Mouse (Mus musculus): Measurements from ENCODE around the gene Ccn1. TPM values are rescaled to one million over a fixed set of nuclear protein-coding genes. Genes with fewer than 3 reads are reported as not detected.
A peak's percentile ranks its signal among the peaks of the same experiment; 100 is the strongest.

Ccn1 gene
- polyA plus RNA-seq, 1 experiment from 2014 or later = 9.1 TPM

DNA sequence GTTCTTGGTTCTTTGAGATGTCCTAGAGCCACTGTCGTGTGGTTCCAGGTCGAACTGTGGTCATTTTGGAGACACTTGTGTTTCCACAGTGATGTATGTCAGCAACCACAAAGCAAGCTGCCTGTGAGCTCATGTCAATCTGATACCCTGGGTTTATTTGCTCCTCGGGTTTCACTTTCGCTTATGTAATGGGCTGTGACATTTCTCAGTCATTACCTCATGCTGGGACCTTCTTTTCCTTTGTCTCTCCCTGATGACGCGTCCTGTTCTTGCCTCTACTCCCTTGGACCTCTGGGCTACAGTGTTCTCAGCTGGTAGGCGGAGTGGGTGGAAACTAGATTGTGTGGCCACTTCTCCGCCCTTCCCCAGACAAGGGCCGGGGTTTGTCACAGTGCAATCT is 31.5 kb downstream of the Ccn1 start:
- Histone ChIP-seq H3K4me2 (ENCODE audit: low read depth, low read length) (no peak overlapping the region), H3K4me3 (ENCODE audit: low read depth, low read length) (no peak overlapping the region), H3K9me3 (replicated peaks; ENCODE audit: control insufficient read depth, low read length) (no peaks in the 10 kb centered on the region), H3K4me1 (ENCODE audit: control insufficient read depth, low read depth, low read length) (no peaks in the 10 kb centered on the region; the same call in 1 of the 2 replicates), H3K36me3 (ENCODE audit: control insufficient read depth, insufficient read depth) (no peaks in the 10 kb centered on the region), H3K27ac (ENCODE audit: low read length) (no peak overlapping the region), H3K9ac (ENCODE audit: low read depth, low read length) (no peak overlapping the region), H3K27me3 (ENCODE audit: control insufficient read depth, insufficient read depth, low read depth, low read length) (no peaks in the 10 kb centered on the region)
- no peak for ATAC-seq (ENCODE audit: low read depth)
- 44% methylated on average over 9 of the region's 9 CpGs for WGBS (ENCODE audit: insufficient replicate concordance)

DNA sequence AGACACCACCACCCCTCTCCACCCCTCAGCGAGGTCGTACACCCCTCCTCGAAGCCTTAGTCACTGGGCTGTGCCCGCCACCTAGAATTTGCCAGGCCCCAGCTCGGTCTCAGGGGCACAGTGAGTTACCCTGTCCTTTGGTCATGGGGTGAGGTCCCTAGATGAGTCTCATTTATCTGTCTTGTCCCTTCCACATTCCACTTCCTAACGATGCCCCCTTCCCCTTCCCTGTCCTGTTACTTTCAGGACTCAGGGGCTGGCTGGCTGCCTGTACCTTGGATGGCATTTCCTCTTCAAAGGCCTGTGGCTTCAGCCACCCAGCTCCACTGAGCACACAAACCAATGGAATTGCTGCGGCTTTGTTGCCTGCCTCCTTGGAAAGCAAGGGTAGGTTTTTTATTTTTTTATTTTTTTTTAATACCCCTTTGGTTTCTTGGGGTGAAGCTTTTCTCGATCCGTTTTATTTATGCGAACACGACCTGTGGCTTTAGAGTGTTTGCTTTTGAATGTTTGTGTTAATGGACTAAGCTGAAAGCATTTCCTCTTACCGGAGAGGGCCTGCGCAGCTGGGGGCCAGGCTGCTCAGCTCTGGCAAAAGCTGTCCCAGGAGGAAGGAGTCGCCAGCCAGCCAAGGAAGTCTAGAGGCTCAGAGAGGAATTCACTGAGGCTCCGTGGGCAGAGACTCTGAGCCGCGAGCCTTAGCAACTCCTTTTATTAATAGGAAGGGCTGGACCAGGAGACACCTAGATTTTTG is 35.2 kb downstream of the Ccn1 start:
- 0 out of 2 replicates have a peak, but pooled peaks have one; percentile 19 for ATAC-seq (ENCODE audit: low read depth)
- 17% methylated on average over 17 of the region's 17 CpGs for WGBS (ENCODE audit: insufficient replicate concordance)
- Histone ChIP-seq H3K36me3 (ENCODE audit: control insufficient read depth, insufficient read depth) (no peaks in the 10 kb centered on the region), H3K4me3 (ENCODE audit: low read depth, low read length) (no peak overlapping the region), H3K4me2 (ENCODE audit: low read depth, low read length) (peak overlapping the region; percentile 8; the same call in 1 of the 2 replicates), H3K9me3 (replicated peaks; ENCODE audit: control insufficient read depth, low read length) (no peaks in the 10 kb centered on the region), H3K9ac (ENCODE audit: low read depth, low read length) (no peak overlapping the region; the same call in 1 of the 2 replicates), H3K27ac (ENCODE audit: low read length) (no peak overlapping the region), H3K4me1 (ENCODE audit: control insufficient read depth, low read depth, low read length) (no peaks in the 10 kb centered on the region; the same call in 1 of the 2 replicates), H3K27me3 (ENCODE audit: control insufficient read depth, insufficient read depth, low read depth, low read length) (no peaks in the 10 kb centered on the region)

DNA sequence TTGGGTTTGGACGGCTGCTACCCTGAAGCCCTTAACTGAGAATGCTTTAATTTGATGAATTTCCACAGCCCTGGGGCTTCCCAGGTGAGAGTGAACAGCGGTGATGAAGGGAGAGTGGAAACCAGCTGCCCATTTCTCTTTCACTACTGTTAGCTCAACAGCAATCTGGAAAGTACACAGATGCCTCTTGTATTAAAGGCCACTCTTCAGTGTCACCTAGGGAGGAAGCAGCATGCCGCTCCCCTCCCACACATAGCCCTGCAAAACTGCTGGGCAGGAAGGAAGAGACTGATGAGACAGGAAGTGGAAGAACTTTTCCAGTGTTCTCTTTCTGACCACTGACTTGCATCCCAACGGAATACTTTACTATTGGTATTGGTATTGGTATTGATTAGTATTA is 36.5 kb downstream of the Ccn1 start:
- no peak overlapping the region for H3K9ac ChIP-seq (ENCODE audit: low read depth, low read length)
- H3K9me3 ChIP-seq (replicated peaks; ENCODE audit: control insufficient read depth, low read length) = no peaks in the 10 kb centered on the region
- ATAC-seq (ENCODE audit: low read depth) = no peak
- whole genome bisulfite sequencing (ENCODE audit: insufficient replicate concordance) = 52% methylated on average over 4 of the region's 4 CpGs
- H3K27ac ChIP-seq (ENCODE audit: low read length) = no peak overlapping the region
- H3K4me3 ChIP-seq (ENCODE audit: low read depth, low read length) = no peak overlapping the region
- no peaks in the 10 kb centered on the region for H3K27me3 ChIP-seq (ENCODE audit: control insufficient read depth, insufficient read depth, low read depth, low read length)
- no peaks in the 10 kb centered on the region for H3K36me3 ChIP-seq (ENCODE audit: control insufficient read depth, insufficient read depth)
- no peaks in the 10 kb centered on the region; the same call in 1 of the 2 replicates for H3K4me1 ChIP-seq (ENCODE audit: control insufficient read depth, low read depth, low read length)
- no peak overlapping the region for H3K4me2 ChIP-seq (ENCODE audit: low read depth, low read length)

GRCm38 (mm10) chr3:145612662-145613061 is 37.1 kb downstream of the Ccn1 start:
- no peak overlapping the region for H3K27ac ChIP-seq (ENCODE audit: low read length)
- no peak overlapping the region for H3K4me3 ChIP-seq (ENCODE audit: low read depth, low read length)
- H3K27me3 ChIP-seq (ENCODE audit: control insufficient read depth, insufficient read depth, low read depth, low read length) = no peaks in the 10 kb centered on the region
- no peaks in the 10 kb centered on the region for H3K36me3 ChIP-seq (ENCODE audit: control insufficient read depth, insufficient read depth)
- no peak overlapping the region for H3K9ac ChIP-seq (ENCODE audit: low read depth, low read length)
- H3K4me2 ChIP-seq (ENCODE audit: low read depth, low read length) = no peak overlapping the region
- no peaks in the 10 kb centered on the region; the same call in 1 of the 2 replicates for H3K4me1 ChIP-seq (ENCODE audit: control insufficient read depth, low read depth, low read length)
- WGBS (ENCODE audit: insufficient replicate concordance) = 19% methylated on average over 4 of the region's 4 CpGs
- ATAC-seq (ENCODE audit: low read depth) = no peak
- no peaks in the 10 kb centered on the region for H3K9me3 ChIP-seq (replicated peaks; ENCODE audit: control insufficient read depth, low read length)

DNA sequence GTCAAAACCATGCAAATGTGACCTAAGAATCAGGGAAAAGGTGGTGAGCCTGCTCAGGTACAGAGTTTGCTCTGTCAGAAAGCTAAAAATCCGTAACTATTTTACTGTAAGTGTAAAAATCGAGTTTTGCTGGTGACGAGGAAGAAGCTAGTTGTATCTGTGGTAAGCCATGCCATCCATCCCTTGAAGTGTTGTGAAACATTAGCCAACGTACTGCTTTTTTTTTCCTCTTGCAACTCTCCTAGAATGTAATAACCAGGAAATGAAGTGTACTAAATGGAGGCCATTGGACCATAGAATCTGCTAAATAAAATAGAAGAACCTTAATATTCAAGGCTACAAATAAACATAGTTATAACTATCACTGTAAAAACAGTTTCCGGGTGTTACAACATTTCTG is 41.5 kb downstream of the Ccn1 start:
- Histone ChIP-seq H3K27ac (ENCODE audit: low read length) (no peak overlapping the region), H3K4me2 (ENCODE audit: low read depth, low read length) (no peak overlapping the region), H3K9me3 (replicated peaks; ENCODE audit: control insufficient read depth, low read length) (no peaks in the 10 kb centered on the region), H3K27me3 (ENCODE audit: control insufficient read depth, insufficient read depth, low read depth, low read length) (no peaks in the 10 kb centered on the region), H3K36me3 (ENCODE audit: control insufficient read depth, insufficient read depth) (peaks cover 7% of the 10 kb centered on the region; the same call in 1 of the 2 replicates), H3K4me1 (ENCODE audit: control insufficient read depth, low read depth, low read length) (no peaks in the 10 kb centered on the region), H3K9ac (ENCODE audit: low read depth, low read length) (no peak overlapping the region), H3K4me3 (ENCODE audit: low read depth, low read length) (no peak overlapping the region)
- no peak for ATAC-seq (ENCODE audit: low read depth)
- 59% methylated on average over 5 of the region's 5 CpGs for WGBS (ENCODE audit: insufficient replicate concordance)

- no peak overlapping the region for H3K27ac ChIP-seq (ENCODE audit: low read length)
- H3K4me3 ChIP-seq (ENCODE audit: low read depth, low read length) = no peak overlapping the region
- H3K4me1 ChIP-seq (ENCODE audit: control insufficient read depth, low read depth, low read length) = peaks cover 2% of the 10 kb centered on the region
- ATAC-seq (ENCODE audit: low read depth) = no peak
- no peaks in the 10 kb centered on the region for H3K27me3 ChIP-seq (ENCODE audit: control insufficient read depth, insufficient read depth, low read depth, low read length)
- peaks cover 7% of the 10 kb centered on the region; the same call in 1 of the 2 replicates for H3K36me3 ChIP-seq (ENCODE audit: control insufficient read depth, insufficient read depth)
- no peaks in the 10 kb centered on the region for H3K9me3 ChIP-seq (replicated peaks; ENCODE audit: control insufficient read depth, low read length)
- WGBS (ENCODE audit: insufficient replicate concordance) = 65% methylated on average over 5 of the region's 5 CpGs
- no peak overlapping the region for H3K9ac ChIP-seq (ENCODE audit: low read depth, low read length)
- H3K4me2 ChIP-seq (ENCODE audit: low read depth, low read length) = no peak overlapping the region
Observed at GRCm38 (mm10) chr3:145605437-145606123, 44.2 kb downstream of the Ccn1 start.

GRCm38 (mm10) chr3:145602410-145603206 is 47.2 kb downstream of the Ccn1 start:
- Histone ChIP-seq H3K9ac (ENCODE audit: low read depth, low read length) (no peak overlapping the region; the same call in 1 of the 2 replicates), H3K27ac (ENCODE audit: low read length) (peak overlapping the region; percentile 56; the same call in 1 of the 2 replicates), H3K4me2 (ENCODE audit: low read depth, low read length) (no peak overlapping the region), H3K27me3 (ENCODE audit: control insufficient read depth, insufficient read depth, low read depth, low read length) (no peaks in the 10 kb centered on the region), H3K36me3 (ENCODE audit: control insufficient read depth, insufficient read depth) (peaks cover 9% of the 10 kb centered on the region; the same call in 1 of the 2 replicates), H3K9me3 (replicated peaks; ENCODE audit: control insufficient read depth, low read length) (no peaks in the 10 kb centered on the region), H3K4me3 (ENCODE audit: low read depth, low read length) (no peak overlapping the region), H3K4me1 (ENCODE audit: control insufficient read depth, low read depth, low read length) (peaks cover 2% of the 10 kb centered on the region)
- peak; percentile 9; the same call in 1 of the 2 replicates for ATAC-seq (ENCODE audit: low read depth)
- 58% methylated on average over 11 of the region's 11 CpGs for WGBS (ENCODE audit: insufficient replicate concordance)

DNA sequence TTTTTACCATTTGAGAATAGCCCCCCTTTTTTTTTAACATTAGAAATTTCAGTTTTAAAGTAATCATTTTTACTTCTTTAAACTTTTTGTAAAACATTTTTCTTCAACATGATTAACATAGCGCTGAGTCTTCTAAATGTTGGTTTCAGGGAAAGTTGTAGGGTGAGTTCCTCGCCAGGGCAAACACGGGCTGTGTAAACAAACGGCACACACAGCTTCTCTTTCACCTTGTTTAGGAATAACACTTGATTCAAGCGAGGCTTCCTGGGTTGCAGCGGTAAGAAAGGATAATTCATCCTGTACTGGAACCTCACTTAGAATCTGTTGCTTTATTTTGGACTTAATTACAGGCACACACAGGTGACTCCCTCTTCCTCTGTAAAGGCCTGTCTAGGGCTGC is 48.4 kb downstream of the Ccn1 start:
- Histone ChIP-seq H3K36me3 (ENCODE audit: control insufficient read depth, insufficient read depth) (peaks cover 9% of the 10 kb centered on the region; the same call in 1 of the 2 replicates), H3K27ac (ENCODE audit: low read length) (0 out of 2 replicates have a peak overlapping the region, but pooled peaks have one; percentile 0), H3K9ac (ENCODE audit: low read depth, low read length) (no peak overlapping the region), H3K4me3 (ENCODE audit: low read depth, low read length) (no peak overlapping the region), H3K4me2 (ENCODE audit: low read depth, low read length) (no peak overlapping the region), H3K9me3 (replicated peaks; ENCODE audit: control insufficient read depth, low read length) (no peaks in the 10 kb centered on the region), H3K4me1 (ENCODE audit: control insufficient read depth, low read depth, low read length) (peaks cover 2% of the 10 kb centered on the region), H3K27me3 (ENCODE audit: control insufficient read depth, insufficient read depth, low read depth, low read length) (no peaks in the 10 kb centered on the region)
- ATAC-seq (ENCODE audit: low read depth) = no peak
- 71% methylated on average over 6 of the region's 6 CpGs for WGBS (ENCODE audit: insufficient replicate concordance)

Measured in liver, embryonic 16.5 days (tissue).